Mouse (Mus musculus): ENCODE data around the gene Hoxd10. TPM values are rescaled to one million over a fixed set of nuclear protein-coding genes. Genes with fewer than 3 reads are reported as not detected.

Gene Hoxd10
- polyA plus RNA-seq, 1 experiment, result not detected

DNA sequence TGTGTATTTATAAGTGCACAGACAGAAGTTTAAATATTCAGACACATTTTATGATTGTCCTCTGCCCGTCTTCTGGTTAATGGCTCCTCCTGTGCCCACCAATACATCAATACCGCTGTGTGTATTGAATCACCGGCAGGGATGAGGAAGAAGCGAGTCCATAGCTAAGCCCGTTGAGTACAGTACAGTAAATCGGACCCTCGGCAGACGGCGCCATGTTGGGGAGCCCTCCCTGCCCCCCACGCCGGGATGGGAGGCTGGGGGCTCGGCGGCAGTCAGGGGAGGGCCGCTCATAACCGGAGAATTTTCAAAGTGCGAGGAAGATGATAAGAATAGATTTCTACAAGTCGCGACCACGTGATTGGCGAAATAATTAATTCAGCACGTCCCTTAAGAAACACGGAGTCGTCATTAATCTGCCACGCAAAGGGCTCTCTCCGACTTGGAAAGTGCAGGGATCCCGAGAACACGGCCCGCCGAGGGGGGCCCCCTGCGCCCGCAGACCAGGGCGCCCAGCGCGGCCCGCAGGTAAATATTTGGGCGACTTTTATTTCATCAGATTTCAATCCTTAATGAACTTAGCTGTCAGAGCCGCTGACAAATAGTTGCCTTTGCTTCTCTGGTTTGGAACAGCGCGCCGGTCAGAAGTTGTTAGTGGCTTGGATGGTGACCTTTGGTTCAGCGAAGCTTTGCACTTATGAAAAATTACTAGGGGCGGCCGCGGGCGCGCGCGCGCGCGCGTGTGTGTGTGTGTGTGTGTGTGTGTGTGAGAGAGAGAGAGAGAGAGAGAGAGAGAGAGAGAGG is 41.0 kb downstream of the Hoxd10 start:
- Histone ChIP-seq H3K4me3 (replicated peaks; ENCODE audit: insufficient read depth, low read depth, low read length) (no peak overlapping the region), H3K27ac (ENCODE audit: insufficient read depth, low read length) (no peak overlapping the region), H3K27me3 (ENCODE audit: control insufficient read depth, insufficient read depth, low read length) (peaks cover 17% of the 10 kb centered on the region; the same call in 1 of the 2 replicates), H3K4me1 (ENCODE audit: control insufficient read depth, insufficient read depth, low read length) (no peaks in the 10 kb centered on the region)
- WGBS, result 2% methylated on average over 52 of the region's 52 CpGs
- TF ChIP-seq POLR2A (IDR thresholded peaks at IDR 0.05; ENCODE audit: borderline replicate concordance, insufficient read depth, low read length), result no peak
- TF ChIP-seq CTCF (IDR thresholded peaks at IDR 0.05; ENCODE audit: borderline replicate concordance, insufficient read depth, low read depth, low read length), result no peak
- no peak for DNase-seq

GRCm38 (mm10) chr2:74733317-74733661 is 41.6 kb downstream of the Hoxd10 start:
- Histone ChIP-seq H3K27me3 (ENCODE audit: control insufficient read depth, insufficient read depth, low read length) (peaks cover 15% of the 10 kb centered on the region; the same call in 1 of the 2 replicates), H3K4me1 (ENCODE audit: control insufficient read depth, insufficient read depth, low read length) (no peaks in the 10 kb centered on the region), H3K27ac (ENCODE audit: insufficient read depth, low read length) (no peak overlapping the region), H3K4me3 (replicated peaks; ENCODE audit: insufficient read depth, low read depth, low read length) (no peak overlapping the region)
- 2% methylated on average over 16 of the region's 16 CpGs for WGBS
- no peak for TF ChIP-seq POLR2A (IDR thresholded peaks at IDR 0.05; ENCODE audit: borderline replicate concordance, insufficient read depth, low read length)
- TF ChIP-seq CTCF (IDR thresholded peaks at IDR 0.05; ENCODE audit: borderline replicate concordance, insufficient read depth, low read depth, low read length), result no peak
- no peak for DNase-seq

DNA sequence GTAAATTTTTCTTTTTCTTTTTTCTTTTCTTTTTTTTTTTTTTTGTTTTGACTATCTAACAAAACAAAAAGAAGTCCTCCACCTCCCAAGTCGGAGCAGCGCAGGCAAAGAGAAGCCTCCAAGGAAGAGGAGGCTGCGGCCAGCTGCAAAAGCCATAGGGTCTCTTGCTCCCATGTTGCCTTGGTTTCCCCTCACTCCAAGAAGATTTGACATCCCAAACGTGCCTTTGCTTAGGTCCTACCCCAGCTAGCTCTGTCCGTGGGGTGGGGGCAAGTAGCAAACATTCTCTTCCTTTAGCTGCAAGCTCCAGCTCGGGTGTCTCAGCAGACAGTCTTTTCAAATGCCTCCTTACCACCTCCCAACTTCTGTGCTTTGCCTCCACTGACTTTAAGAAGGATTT is 42.0 kb downstream of the Hoxd10 start:
- no peak for DNase-seq
- Histone ChIP-seq H3K27me3 (ENCODE audit: control insufficient read depth, insufficient read depth, low read length) (peaks cover 15% of the 10 kb centered on the region; the same call in 1 of the 2 replicates), H3K4me1 (ENCODE audit: control insufficient read depth, insufficient read depth, low read length) (no peaks in the 10 kb centered on the region), H3K4me3 (replicated peaks; ENCODE audit: insufficient read depth, low read depth, low read length) (no peak overlapping the region), H3K27ac (ENCODE audit: insufficient read depth, low read length) (no peak overlapping the region)
- TF ChIP-seq CTCF (IDR thresholded peaks at IDR 0.05; ENCODE audit: borderline replicate concordance, insufficient read depth, low read depth, low read length), result no peak
- TF ChIP-seq POLR2A (IDR thresholded peaks at IDR 0.05; ENCODE audit: borderline replicate concordance, insufficient read depth, low read length), result no peak
- 1% methylated on average over 6 of the region's 6 CpGs for whole genome bisulfite sequencing

DNA sequence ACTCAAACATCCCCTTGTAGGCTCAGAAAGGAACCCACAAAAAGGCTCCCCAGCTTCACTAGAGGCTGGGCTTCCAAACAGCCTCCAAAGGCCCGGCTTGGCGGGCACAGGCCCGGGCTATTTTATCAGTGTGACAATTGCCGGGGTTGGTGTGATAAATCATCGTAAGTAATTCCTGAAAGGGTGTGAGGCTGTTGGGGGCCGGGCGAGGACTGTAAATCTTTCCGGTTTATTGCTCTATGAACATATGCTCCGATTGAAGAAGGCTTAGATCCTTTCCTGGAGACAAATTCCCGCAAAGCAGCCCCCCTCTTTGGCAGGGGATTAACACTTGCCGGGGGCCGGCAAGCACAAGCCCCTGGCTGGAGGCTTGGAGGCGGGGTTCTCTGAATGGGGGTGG is 42.7 kb downstream of the Hoxd10 start:
- 4% methylated on average over 13 of the region's 13 CpGs for WGBS
- TF ChIP-seq CTCF (IDR thresholded peaks at IDR 0.05; ENCODE audit: borderline replicate concordance, insufficient read depth, low read depth, low read length) (no peak), POLR2A (IDR thresholded peaks at IDR 0.05; ENCODE audit: borderline replicate concordance, insufficient read depth, low read length) (no peak)
- H3K27me3 ChIP-seq (ENCODE audit: control insufficient read depth, insufficient read depth, low read length), result peaks cover 18% of the 10 kb centered on the region; the same call in 1 of the 2 replicates
- no peak for DNase-seq
- H3K4me3 ChIP-seq (replicated peaks; ENCODE audit: insufficient read depth, low read depth, low read length), result no peak overlapping the region
- no peaks in the 10 kb centered on the region for H3K4me1 ChIP-seq (ENCODE audit: control insufficient read depth, insufficient read depth, low read length)
- no peak overlapping the region for H3K27ac ChIP-seq (ENCODE audit: insufficient read depth, low read length)

DNA sequence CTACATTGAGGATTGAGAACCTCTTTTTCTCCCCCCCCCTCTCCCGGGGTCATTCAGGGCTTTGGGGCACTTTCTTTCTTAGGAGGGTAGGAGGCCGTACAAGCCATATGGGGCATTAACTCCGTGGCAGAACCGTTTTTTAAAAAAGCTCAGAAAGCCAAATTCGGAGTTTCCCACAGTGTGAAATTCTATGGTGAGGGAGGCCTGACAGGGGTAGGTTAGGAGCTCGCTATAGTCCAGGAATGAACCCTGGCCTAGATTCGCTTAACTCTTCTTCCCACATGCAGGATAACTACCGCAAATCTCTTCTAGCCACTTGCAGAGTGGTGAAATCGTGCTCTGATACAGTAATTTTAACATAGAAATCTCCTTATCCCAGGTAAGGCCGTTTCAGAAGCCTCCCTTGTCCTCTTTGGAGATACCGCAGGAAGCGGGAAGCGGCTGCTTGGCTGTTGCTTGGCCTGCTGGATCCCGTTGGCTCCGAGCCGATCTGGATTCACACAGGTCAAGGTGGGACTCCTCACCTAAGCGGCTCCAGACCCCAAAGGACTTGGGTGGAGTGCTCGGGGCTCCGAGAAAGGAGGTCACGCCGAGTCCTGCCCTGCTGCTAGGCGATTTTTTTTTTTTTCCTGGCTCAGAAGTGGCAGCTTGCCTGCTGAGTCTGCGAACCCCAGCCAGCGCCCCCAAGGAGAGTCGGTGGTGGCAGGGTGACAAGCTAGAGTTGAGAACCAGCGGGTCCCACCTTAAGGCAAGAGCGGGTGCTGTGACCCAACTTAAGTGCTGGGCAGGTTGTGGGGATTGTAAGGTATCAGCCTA is 43.5 kb downstream of the Hoxd10 start:
- H3K4me1 ChIP-seq (ENCODE audit: control insufficient read depth, insufficient read depth, low read length), result no peaks in the 10 kb centered on the region
- H3K27ac ChIP-seq (ENCODE audit: insufficient read depth, low read length), result no peak overlapping the region

GRCm38 (mm10) chr2:74735851-74736687 is 44.3 kb downstream of the Hoxd10 start:
- no peak overlapping the region for H3K27ac ChIP-seq (ENCODE audit: insufficient read depth, low read length)
- H3K27me3 ChIP-seq (ENCODE audit: control insufficient read depth, insufficient read depth, low read length), result peaks cover 17% of the 10 kb centered on the region; the same call in 1 of the 2 replicates

More for the DNA sequence above, 43.5 kb downstream of the Hoxd10 start:
- 2% methylated on average over 27 of the region's 27 CpGs for WGBS
- TF ChIP-seq CTCF (IDR thresholded peaks at IDR 0.05; ENCODE audit: borderline replicate concordance, insufficient read depth, low read depth, low read length) (no peak), POLR2A (IDR thresholded peaks at IDR 0.05; ENCODE audit: borderline replicate concordance, insufficient read depth, low read length) (no peak)
- Histone ChIP-seq H3K4me3 (replicated peaks; ENCODE audit: insufficient read depth, low read depth, low read length) (no peak overlapping the region), H3K27me3 (ENCODE audit: control insufficient read depth, insufficient read depth, low read length) (peaks cover 18% of the 10 kb centered on the region; the same call in 1 of the 2 replicates)
- DNase-seq, result no peak

More at GRCm38 (mm10) chr2:74735851-74736687, 44.3 kb downstream of the Hoxd10 start:
- no peak for TF ChIP-seq POLR2A (IDR thresholded peaks at IDR 0.05; ENCODE audit: borderline replicate concordance, insufficient read depth, low read length)
- 1% methylated on average over 42 of the region's 42 CpGs for WGBS
- DNase-seq, result no peak
- Histone ChIP-seq H3K4me3 (replicated peaks; ENCODE audit: insufficient read depth, low read depth, low read length) (no peak overlapping the region), H3K4me1 (ENCODE audit: control insufficient read depth, insufficient read depth, low read length) (no peaks in the 10 kb centered on the region)

Data from cerebellum, adult 2 months (tissue).